Mouse (Mus musculus) gastrocnemius, postnatal 25 days (tissue): Measurements from ENCODE around the gene Dscam. TPM values are rescaled to one million over a fixed set of nuclear protein-coding genes. Genes with fewer than 3 reads are reported as not detected.

Experiments
- DNase-seq: peaks from one replicate; pipeline ENCODE4 v3.0.0; 2022
- total RNA-seq, 2 experiments: library from RNA; stranded (reverse); gene quantifications; 1 replicate in 1 of 2; 2 replicates in 1 of 2; pipeline ENCODE4 v1.2.3; 2021

Gene Dscam
- total RNA-seq, 2 experiments from 2014 or later, result not detected

DNA sequence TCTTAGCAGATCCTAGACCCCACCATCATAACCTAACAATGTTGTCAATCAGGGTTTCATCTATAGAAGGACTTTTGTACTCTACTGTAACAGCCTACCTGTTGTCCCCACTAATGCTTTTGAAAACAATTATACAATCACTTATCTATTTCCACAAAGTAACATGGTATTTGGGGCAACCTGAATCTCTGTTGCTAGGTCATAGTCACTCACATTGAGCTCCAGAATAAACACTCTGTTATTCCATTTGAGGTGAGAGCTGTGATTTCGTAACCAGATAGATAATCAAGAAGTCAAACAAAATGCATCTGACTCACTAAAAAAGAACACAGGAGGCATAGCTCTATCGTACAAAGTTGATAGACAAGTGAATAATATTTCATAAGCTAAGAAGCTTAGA lies 226.9 kb downstream of the Dscam start:
- DNase-seq, result no peak

- DNase-seq, result no peak
Observed at GRCm38 (mm10) chr16:96934795-96935194, 235.8 kb downstream of the Dscam start.

DNA sequence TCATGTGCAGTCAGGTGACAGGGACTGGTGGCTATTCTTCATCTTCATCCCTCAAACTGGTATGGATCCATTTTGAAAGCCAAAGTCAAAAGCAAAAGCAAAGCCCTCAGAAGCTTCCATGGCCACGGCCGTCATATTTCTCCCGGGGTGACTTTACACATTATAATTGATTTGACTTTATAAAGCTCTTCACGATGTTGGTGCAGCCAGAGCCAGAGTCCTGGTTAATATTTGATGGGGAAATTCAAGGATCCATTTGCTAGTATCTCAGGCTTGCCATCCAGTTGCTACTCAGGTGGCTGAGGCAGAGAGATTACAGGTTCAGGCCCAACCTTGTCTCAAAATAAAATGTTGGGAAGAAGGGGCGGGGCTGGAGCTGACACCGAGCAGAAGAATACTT lies 238.3 kb downstream of the Dscam start:
- DNase-seq, result no peak

GRCm38 (mm10) chr16:96931771-96932170 lies 238.8 kb downstream of the Dscam start:
- no peak for DNase-seq

- no peak for DNase-seq
Observed at GRCm38 (mm10) chr16:96928011-96928410, 242.5 kb downstream of the Dscam start.

GRCm38 (mm10) chr16:96927408-96927807 lies 243.1 kb downstream of the Dscam start:
- no peak for DNase-seq

- no peak for DNase-seq
Observed at GRCm38 (mm10) chr16:96926977-96927376, 243.6 kb downstream of the Dscam start.

- no peak for DNase-seq
Observed at GRCm38 (mm10) chr16:96923941-96924340, 246.6 kb downstream of the Dscam start.

GRCm38 (mm10) chr16:96914495-96914894 lies 256.1 kb downstream of the Dscam start:
- DNase-seq, result no peak

DNA sequence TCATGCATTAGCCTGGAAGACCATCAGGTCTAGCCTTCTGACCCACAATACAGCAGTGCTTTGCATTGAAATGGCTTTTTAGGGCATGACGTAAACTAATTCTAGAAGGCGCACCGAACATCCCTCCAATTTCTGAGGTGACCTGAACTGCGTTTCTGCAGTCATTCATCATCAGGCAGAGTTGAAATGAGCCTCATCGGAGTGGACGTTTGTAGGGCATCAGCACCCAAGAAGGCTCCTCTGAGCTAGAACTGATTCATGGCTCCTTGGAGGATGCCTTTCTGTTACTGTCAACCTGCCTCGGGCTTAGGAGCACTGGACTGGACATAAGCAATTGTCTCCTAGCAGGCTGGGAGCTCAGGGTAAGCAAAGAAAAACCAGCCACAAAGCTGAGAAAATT lies 257.7 kb downstream of the Dscam start:
- no peak for DNase-seq

- no peak for DNase-seq
Observed at GRCm38 (mm10) chr16:96912103-96912502, 258.4 kb downstream of the Dscam start.

- DNase-seq, result no peak
Observed at GRCm38 (mm10) chr16:96910405-96911164, 260.0 kb downstream of the Dscam start.

DNA sequence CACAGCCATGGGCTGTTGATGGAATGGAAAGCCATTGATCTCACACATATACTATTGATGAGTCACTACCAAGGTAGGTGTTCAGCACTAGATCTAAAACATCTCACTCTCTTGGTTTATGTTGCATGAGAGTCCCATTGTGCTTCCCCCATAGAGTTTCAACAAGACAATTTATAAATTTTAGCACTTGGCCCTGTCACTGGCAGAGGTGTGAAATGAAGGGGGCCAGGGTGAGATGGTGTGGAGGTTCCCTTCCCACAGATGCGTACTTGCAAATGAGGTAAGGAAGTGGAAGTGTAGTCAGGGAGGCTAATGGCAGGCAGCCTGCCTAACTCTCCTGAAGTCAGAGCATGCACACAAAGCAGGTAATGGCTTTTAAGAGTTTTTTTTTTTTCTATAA lies 262.7 kb downstream of the Dscam start:
- DNase-seq, result no peak

DNA sequence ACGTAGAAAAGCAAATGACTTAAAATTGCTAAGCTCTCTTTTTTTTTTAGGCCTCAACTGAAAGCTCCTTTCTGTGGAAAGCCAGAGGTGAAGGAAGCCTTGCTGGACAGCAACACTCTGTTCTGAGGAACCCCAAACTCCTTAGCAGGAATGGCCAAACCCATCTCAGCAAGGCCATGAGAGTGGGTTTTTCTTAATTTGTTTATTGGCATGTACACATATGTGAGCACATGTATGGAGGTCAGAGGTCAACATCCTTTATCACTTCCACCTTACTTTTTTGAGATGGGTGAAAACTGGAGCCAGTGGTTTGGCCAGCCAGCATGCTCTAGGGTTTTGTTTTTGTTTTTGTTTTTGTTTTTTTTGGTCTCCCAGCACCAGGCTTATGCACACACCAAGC lies 263.5 kb downstream of the Dscam start:
- no peak for DNase-seq

- DNase-seq, result no peak
Observed at GRCm38 (mm10) chr16:96906630-96907029, 263.9 kb downstream of the Dscam start.

- DNase-seq, result no peak
Observed at GRCm38 (mm10) chr16:96904761-96905160, 265.8 kb downstream of the Dscam start.

DNA sequence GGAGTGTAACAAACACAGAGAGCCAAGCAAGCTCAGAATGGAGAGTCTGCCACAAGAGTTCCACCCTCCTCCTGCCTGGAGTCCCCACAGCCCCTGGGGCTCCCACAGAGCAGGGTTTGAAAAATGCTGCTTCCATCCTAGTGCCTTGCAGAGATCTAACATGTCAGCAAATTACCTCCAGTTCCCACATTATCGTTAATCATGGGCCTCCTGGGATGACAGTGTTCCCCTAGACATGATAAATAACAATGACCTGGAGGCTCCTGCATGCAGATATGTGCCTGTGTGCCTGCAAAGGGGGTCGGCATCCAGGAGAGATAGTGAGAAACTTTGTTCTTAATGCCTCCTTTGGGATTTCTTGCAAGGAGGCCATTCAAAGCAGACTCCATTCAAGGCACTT lies 266.2 kb downstream of the Dscam start:
- DNase-seq, result no peak

- DNase-seq, result no peak
Observed at GRCm38 (mm10) chr16:96902596-96902995, 268.0 kb downstream of the Dscam start.

- DNase-seq, result no peak
Observed at GRCm38 (mm10) chr16:96901234-96902014, 269.1 kb downstream of the Dscam start.

GRCm38 (mm10) chr16:96899329-96899728 lies 271.2 kb downstream of the Dscam start:
- DNase-seq, result no peak

DNA sequence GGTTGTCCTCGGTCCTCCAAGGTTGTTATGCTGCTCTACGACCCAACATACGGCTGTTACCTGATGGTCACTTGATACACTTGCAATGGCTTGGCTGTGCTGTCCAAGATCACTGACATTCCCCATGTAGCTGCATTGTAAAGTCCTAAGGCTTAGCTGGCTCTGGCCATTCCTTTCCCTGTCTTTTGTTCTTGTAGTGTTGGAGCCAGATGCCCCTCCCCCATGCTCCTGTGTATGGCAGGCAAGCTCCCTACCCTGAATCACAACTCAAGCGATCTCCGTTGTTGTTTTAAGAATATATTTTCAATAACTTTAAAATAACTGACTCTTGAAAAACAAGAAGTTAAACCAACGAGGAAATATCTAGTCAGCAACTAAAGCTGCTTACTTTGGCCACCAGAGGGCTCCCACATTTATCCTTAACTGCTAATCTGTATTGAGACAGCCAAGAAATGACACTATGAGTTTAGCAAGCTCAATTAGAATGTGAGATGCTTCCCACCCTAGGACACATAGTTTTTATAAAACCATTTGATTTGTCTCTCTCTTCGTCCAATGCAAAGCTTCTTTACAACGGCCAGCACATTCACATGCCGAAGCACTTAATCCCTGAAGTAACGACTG lies 273.9 kb downstream of the Dscam start:
- no peak for DNase-seq

DNA sequence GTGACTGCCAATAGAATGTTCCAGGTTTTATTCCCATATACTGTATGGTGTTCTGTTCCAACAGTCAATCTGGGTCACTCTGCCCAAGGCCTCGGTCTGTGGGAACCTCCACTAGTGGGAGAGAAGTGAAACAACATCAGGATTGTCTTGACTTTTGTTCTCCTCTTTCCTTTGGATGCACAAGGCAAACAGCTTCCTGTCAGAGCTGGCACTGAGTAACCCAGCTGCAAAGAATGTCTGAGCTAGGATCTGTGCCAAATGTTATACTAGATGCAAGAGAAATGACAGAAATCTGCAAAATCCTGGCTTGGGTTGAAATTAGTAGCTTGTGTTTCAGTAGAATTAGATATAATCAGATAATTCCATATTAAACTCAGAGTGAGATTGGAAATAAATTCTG lies 282.5 kb downstream of the Dscam start:
- DNase-seq, result no peak

- no peak for DNase-seq
Observed at GRCm38 (mm10) chr16:96885817-96886216, 284.7 kb downstream of the Dscam start.
